Mouse (Mus musculus) hindbrain, embryonic 14.5 days (tissue): ENCODE data around the gene Npat. TPM values are rescaled to one million over a fixed set of nuclear protein-coding genes. Genes with fewer than 3 reads are reported as not detected.

Experiments
- ATAC-seq: fragments of 200-750 bp; cut with Nextera tagmentation; 2 replicates; pipeline ENCODE4 v1.8.0; 2017; ENCODE audit warnings: moderate number of reproducible peaks, mild to moderate bottlenecking, moderate TSS enrichment, moderate library complexity; ENCODE audit not compliant: low FRiP score
- DNase-seq: peaks from one replicate; pipeline ENCODE4 v3.0.0-alpha.2; 2015; ENCODE audit warnings: low spot score
- H3K27ac ChIP-seq: fragments of 300-500 bp; sonication (generic); 2 replicates; pipeline ENCODE4 v1.5.1; 2014; ENCODE audit warnings: mild to moderate bottlenecking, moderate library complexity
- H3K27me3 ChIP-seq: fragments of 300-500 bp; sonication (generic); 2 replicates; pipeline ENCODE4 v1.6.1; 2014; ENCODE audit warnings: mild to moderate bottlenecking, low read length, mixed read lengths; ENCODE audit not compliant: control insufficient read depth, insufficient read depth
- H3K36me3 ChIP-seq: fragments of 300-500 bp; sonication (generic); replicated peaks from 2 replicates; pipeline ENCODE4 v1.6.1; 2014; ENCODE audit not compliant: control insufficient read depth, insufficient read depth
- H3K4me1 ChIP-seq: fragments of 300-500 bp; sonication (generic); replicated peaks from 2 replicates; pipeline ENCODE4 v1.6.1; 2014; ENCODE audit warnings: antibody characterized with exemption, low read length, mixed read lengths; ENCODE audit not compliant: control insufficient read depth, insufficient read depth
- H3K4me2 ChIP-seq: fragments of 300-500 bp; sonication (generic); replicated peaks from 2 replicates; pipeline ENCODE4 v1.6.1; 2014; ENCODE audit warnings: mild to moderate bottlenecking, moderate library complexity
- H3K4me3 ChIP-seq: fragments of 300-500 bp; sonication (generic); replicated peaks from 2 replicates; pipeline ENCODE4 v1.5.1; 2014; ENCODE audit warnings: mild to moderate bottlenecking, low read length
- H3K9ac ChIP-seq: fragments of 300-500 bp; sonication (generic); 2 replicates; pipeline ENCODE4 v1.6.1; 2014
- H3K9me3 ChIP-seq: fragments of 300-500 bp; sonication (generic); 2 replicates; pipeline ENCODE4 v1.6.1; 2016; ENCODE audit warnings: low read length; ENCODE audit not compliant: control insufficient read depth
- WGBS: fragments of 180-500 bp; shearing (Covaris S2); extraction: QIAGEN DNeasy Blood & Tissue Kit; methylation state at CpG from one replicate; pipeline ENCODE4 v1.1.7; 2014; 5-methylcytosine and 5-hydroxymethylcytosine counted together
- polyA plus RNA-seq: library from polyadenylated mRNA; unstranded; fragments of >200 nt; fragmentation: Nextera tagmentation; extraction: Ambion mirVana; gene quantifications from 2 replicates; pipeline ENCODE4 v1.2.1, GENCODE M21; 2014

Gene Npat
- polyA plus RNA-seq, 1 experiment from 2014 or later = 15.3 TPM

GRCm38 (mm10) chr9:53575721-53576120 is 38.9 kb downstream of the Npat start:
- no peaks in the 10 kb centered on the region for H3K27me3 ChIP-seq
- DNase-seq (no peak), ATAC-seq (no peak)
- H3K4me3 ChIP-seq = no peak overlapping the region
- no peak overlapping the region for H3K9ac ChIP-seq
- H3K36me3 ChIP-seq = peaks cover 65% of the 10 kb centered on the region
- 90% methylated on average over 5 of the region's 5 CpGs for WGBS
- no peak overlapping the region for H3K4me2 ChIP-seq
- no peak overlapping the region for H3K27ac ChIP-seq
- H3K4me1 ChIP-seq = no peaks in the 10 kb centered on the region
- no peaks in the 10 kb centered on the region for H3K9me3 ChIP-seq

- ATAC-seq = no peak
- no peak for DNase-seq
- Histone ChIP-seq H3K9me3 (no peaks in the 10 kb centered on the region), H3K9ac (no peak overlapping the region), H3K4me3 (no peak overlapping the region), H3K27ac (no peak overlapping the region), H3K27me3 (no peaks in the 10 kb centered on the region), H3K4me2 (no peak overlapping the region), H3K36me3 (peaks cover 83% of the 10 kb centered on the region), H3K4me1 (no peaks in the 10 kb centered on the region)
- 82% methylated on average over 4 of the region's 4 CpGs for WGBS
Measured at GRCm38 (mm10) chr9:53581870-53582269, 45.0 kb downstream of the Npat start.

GRCm38 (mm10) chr9:53594764-53595163 is 57.9 kb downstream of the Npat start:
- no peak overlapping the region for H3K4me2 ChIP-seq
- H3K4me3 ChIP-seq = no peak overlapping the region
- DNase-seq (peak; percentile 53), ATAC-seq (no peak)
- no peak overlapping the region for H3K27ac ChIP-seq
- no peak overlapping the region for H3K9ac ChIP-seq
- H3K36me3 ChIP-seq = peaks cover 67% of the 10 kb centered on the region
- no peaks in the 10 kb centered on the region for H3K9me3 ChIP-seq
- H3K4me1 ChIP-seq = no peaks in the 10 kb centered on the region
- WGBS = 8% methylated on average over 3 of the region's 3 CpGs
- no peaks in the 10 kb centered on the region for H3K27me3 ChIP-seq

- peaks cover 49% of the 10 kb centered on the region for H3K36me3 ChIP-seq
- ATAC-seq (no peak), DNase-seq (no peak)
- H3K4me2 ChIP-seq = no peak overlapping the region
- H3K27me3 ChIP-seq = no peaks in the 10 kb centered on the region
- no peaks in the 10 kb centered on the region for H3K9me3 ChIP-seq
- 92% methylated on average over 4 of the region's 4 CpGs for WGBS
- H3K4me3 ChIP-seq = no peak overlapping the region
- H3K9ac ChIP-seq = no peak overlapping the region
- no peak overlapping the region for H3K27ac ChIP-seq
- no peaks in the 10 kb centered on the region for H3K4me1 ChIP-seq
Measured at GRCm38 (mm10) chr9:53596971-53597600, 60.2 kb downstream of the Npat start.

GRCm38 (mm10) chr9:53598631-53599030 is 61.8 kb downstream of the Npat start:
- H3K27me3 ChIP-seq = no peaks in the 10 kb centered on the region
- H3K27ac ChIP-seq = no peak overlapping the region
- DNase-seq (no peak), ATAC-seq (no peak)
- H3K4me1 ChIP-seq = no peaks in the 10 kb centered on the region
- 79% methylated on average over 6 of the region's 6 CpGs for WGBS
- H3K9me3 ChIP-seq = no peaks in the 10 kb centered on the region
- peaks cover 36% of the 10 kb centered on the region for H3K36me3 ChIP-seq
- H3K4me3 ChIP-seq = no peak overlapping the region
- H3K4me2 ChIP-seq = no peak overlapping the region
- no peak overlapping the region for H3K9ac ChIP-seq

- H3K9ac ChIP-seq = no peak overlapping the region
- peaks cover 16% of the 10 kb centered on the region for H3K36me3 ChIP-seq
- H3K4me3 ChIP-seq = no peak overlapping the region
- ATAC-seq (no peak), DNase-seq (no peak)
- WGBS = 92% methylated on average over 2 of the region's 2 CpGs
- no peaks in the 10 kb centered on the region for H3K4me1 ChIP-seq
- no peaks in the 10 kb centered on the region for H3K9me3 ChIP-seq
- no peak overlapping the region for H3K27ac ChIP-seq
- H3K27me3 ChIP-seq = no peaks in the 10 kb centered on the region
- H3K4me2 ChIP-seq = no peak overlapping the region
Measured at GRCm38 (mm10) chr9:53601541-53601940, 64.7 kb downstream of the Npat start.

- H3K4me2 ChIP-seq = no peak overlapping the region
- no peaks in the 10 kb centered on the region for H3K9me3 ChIP-seq
- H3K27me3 ChIP-seq = no peaks in the 10 kb centered on the region
- 81% methylated on average over 1 of the region's 1 CpGs for WGBS
- no peaks in the 10 kb centered on the region for H3K4me1 ChIP-seq
- ATAC-seq = no peak
- no peak for DNase-seq
- no peak overlapping the region for H3K4me3 ChIP-seq
- no peak overlapping the region for H3K27ac ChIP-seq
- H3K36me3 ChIP-seq = peaks cover 7% of the 10 kb centered on the region
- no peak overlapping the region for H3K9ac ChIP-seq
Measured at GRCm38 (mm10) chr9:53603384-53603783, 66.5 kb downstream of the Npat start.

GRCm38 (mm10) chr9:53603849-53604248 is 67.0 kb downstream of the Npat start:
- Histone ChIP-seq H3K27me3 (no peaks in the 10 kb centered on the region), H3K9me3 (no peaks in the 10 kb centered on the region), H3K4me2 (no peak overlapping the region), H3K4me3 (no peak overlapping the region), H3K4me1 (peaks cover 2% of the 10 kb centered on the region; the same call in 1 of the 2 replicates), H3K27ac (no peak overlapping the region), H3K36me3 (peaks cover 7% of the 10 kb centered on the region; the same call in 1 of the 2 replicates), H3K9ac (no peak overlapping the region)
- ATAC-seq = no peak
- DNase-seq = no peak
- WGBS = 85% methylated on average over 3 of the region's 3 CpGs

GRCm38 (mm10) chr9:53604954-53605353 is 68.1 kb downstream of the Npat start:
- H3K27ac ChIP-seq = no peak overlapping the region
- 96% methylated on average over 5 of the region's 5 CpGs for WGBS
- no peaks in the 10 kb centered on the region for H3K9me3 ChIP-seq
- ATAC-seq = no peak
- no peaks in the 10 kb centered on the region for H3K27me3 ChIP-seq
- H3K4me2 ChIP-seq = no peak overlapping the region
- peaks cover 7% of the 10 kb centered on the region; the same call in 1 of the 2 replicates for H3K36me3 ChIP-seq
- no peak for DNase-seq
- peaks cover 10% of the 10 kb centered on the region for H3K4me1 ChIP-seq
- H3K4me3 ChIP-seq = no peak overlapping the region
- H3K9ac ChIP-seq = no peak overlapping the region

GRCm38 (mm10) chr9:53607192-53607591 is 70.3 kb downstream of the Npat start:
- WGBS = over 99% methylated on average over 3 of the region's 3 CpGs
- no peaks in the 10 kb centered on the region for H3K9me3 ChIP-seq
- peaks cover 1% of the 10 kb centered on the region; the same call in 1 of the 2 replicates for H3K36me3 ChIP-seq
- H3K9ac ChIP-seq = no peak overlapping the region
- no peak for DNase-seq
- H3K27ac ChIP-seq = no peak overlapping the region
- ATAC-seq = no peak
- peaks cover 10% of the 10 kb centered on the region for H3K4me1 ChIP-seq
- no peak overlapping the region for H3K4me3 ChIP-seq
- no peaks in the 10 kb centered on the region for H3K27me3 ChIP-seq
- no peak overlapping the region for H3K4me2 ChIP-seq
